Mouse (Mus musculus): ENCODE data around the gene 2900026A02Rik. TPM values are rescaled to one million over a fixed set of nuclear protein-coding genes. Genes with fewer than 3 reads are reported as not detected.
A peak's percentile ranks its signal among the peaks of the same experiment; 100 is the strongest.

The 2900026A02Rik gene
- polyA plus RNA-seq, 1 experiment from 2014 or later, result 2.9 TPM

DNA sequence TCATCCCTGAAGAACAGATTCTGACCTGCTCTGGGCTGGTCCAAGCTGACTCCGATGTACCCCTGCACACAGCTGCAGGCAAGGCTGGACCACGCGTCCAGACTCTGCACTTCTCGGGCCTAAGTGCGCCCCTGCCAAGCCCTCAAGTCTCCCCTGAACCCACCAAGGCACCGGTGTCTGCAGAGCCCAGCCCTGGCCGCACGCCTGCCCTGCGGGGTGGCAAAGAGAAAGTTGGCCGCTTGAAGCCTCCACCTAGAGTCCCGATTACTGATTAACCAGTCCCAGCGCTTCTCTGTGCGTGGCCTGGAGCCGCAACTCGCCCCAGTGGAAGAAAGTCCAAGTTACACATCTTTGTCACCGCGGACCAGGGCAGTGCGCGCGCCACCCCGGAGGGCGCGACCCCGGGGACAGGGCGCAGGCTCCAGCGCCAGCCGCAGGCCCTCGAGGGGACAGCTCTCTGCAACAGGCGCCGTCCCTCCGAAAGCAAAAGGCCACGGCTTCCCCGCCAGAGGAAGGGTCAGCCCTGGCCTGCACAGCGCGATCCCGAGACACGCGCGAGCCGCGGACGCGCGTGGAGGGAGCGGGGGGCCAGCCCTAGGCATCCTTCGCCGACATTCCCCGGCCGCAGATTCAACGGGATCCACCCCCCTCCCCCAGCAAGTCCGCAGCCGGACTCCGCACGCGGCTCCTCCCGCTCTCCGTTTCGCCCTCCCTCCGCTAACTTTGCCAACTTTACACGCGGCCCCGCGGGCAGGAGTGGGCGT, 471 bp downstream of the 2900026A02Rik start:
- peak; percentile 62 for ATAC-seq (ENCODE audit: low FRiP score, low read depth)
- H3K4me3 ChIP-seq, result peak overlapping the region; percentile 60
- WGBS, result 2% methylated on average over 54 of the region's 64 CpGs

DNA sequence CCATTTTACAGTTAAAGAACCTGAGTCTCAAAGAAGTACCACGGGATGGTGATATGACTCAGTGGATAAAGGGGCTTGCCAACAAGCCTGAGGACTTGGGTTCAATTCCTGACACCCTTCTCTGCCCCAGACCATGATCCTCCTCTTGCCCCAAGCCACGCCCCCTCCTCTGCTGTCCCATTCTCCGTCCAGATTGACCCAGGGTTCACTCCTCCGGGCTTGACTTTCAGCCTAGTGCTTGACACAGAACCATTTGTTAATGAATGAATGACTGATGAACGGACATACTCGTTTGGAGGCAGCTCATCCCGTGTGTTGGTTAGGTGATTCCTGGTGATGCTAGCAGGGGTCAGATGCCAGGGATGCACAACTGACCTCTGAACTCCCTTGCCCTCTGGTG, 1.2 kb downstream of the 2900026A02Rik start:
- Histone ChIP-seq H3K4me1 (peaks cover 7% of the 10 kb centered on the region), H3K27ac (replicated peaks) (no peak overlapping the region), H3K9me3 (0 out of 2 replicates have a peak, but pooled peaks cover 3% of the 10 kb centered on the region), H3K4me2 (replicated peaks) (peak overlapping the region; percentile 93; the same call in 1 of the 2 replicates), H3K27me3 (peaks cover 13% of the 10 kb centered on the region), H3K4me3 (no peak overlapping the region), H3K9ac (replicated peaks) (no peak overlapping the region), H3K36me3 (no peaks in the 10 kb centered on the region)
- ATAC-seq (ENCODE audit: low FRiP score, low read depth), result no peak
- 75% methylated on average over 7 of the region's 7 CpGs for WGBS

More for the DNA sequence above, 471 bp downstream of the 2900026A02Rik start:
- Histone ChIP-seq H3K9ac (replicated peaks) (peak overlapping the region; percentile 55), H3K4me1 (peaks cover 13% of the 10 kb centered on the region), H3K4me2 (replicated peaks) (peak overlapping the region; percentile 93), H3K27ac (replicated peaks) (no peak overlapping the region), H3K9me3 (0 out of 2 replicates have a peak, but pooled peaks cover 3% of the 10 kb centered on the region), H3K36me3 (no peaks in the 10 kb centered on the region), H3K27me3 (peaks cover 13% of the 10 kb centered on the region)

DNA sequence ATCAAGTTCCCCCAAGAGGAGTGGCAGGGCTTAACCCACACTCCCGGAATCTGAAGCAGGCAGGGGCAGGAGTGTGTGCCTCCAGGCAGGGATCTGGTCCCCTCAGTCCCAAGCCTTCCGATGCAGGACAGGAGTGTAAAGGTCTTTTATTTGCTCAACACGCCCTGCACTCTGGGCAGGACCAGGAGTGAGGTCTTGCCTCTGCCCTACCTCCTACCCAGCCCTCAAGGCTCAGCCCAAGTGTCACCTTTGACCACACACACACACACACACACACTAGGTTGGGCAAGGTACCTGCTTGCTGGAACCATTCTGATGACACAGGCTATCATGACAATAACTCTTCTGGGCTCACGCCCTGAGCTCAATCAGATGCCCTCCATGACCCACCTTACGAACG, 1.6 kb downstream of the 2900026A02Rik start:
- H3K27me3 ChIP-seq, result peaks cover 13% of the 10 kb centered on the region
- no peak overlapping the region for H3K27ac ChIP-seq (replicated peaks)
- H3K4me2 ChIP-seq (replicated peaks), result no peak overlapping the region
- H3K36me3 ChIP-seq, result no peaks in the 10 kb centered on the region
- peaks cover 7% of the 10 kb centered on the region for H3K4me1 ChIP-seq
- WGBS, result 82% methylated on average over 6 of the region's 6 CpGs
- 0 out of 2 replicates have a peak, but pooled peaks cover 3% of the 10 kb centered on the region for H3K9me3 ChIP-seq
- ATAC-seq (ENCODE audit: low FRiP score, low read depth), result no peak
- no peak overlapping the region for H3K9ac ChIP-seq (replicated peaks)
- no peak overlapping the region for H3K4me3 ChIP-seq

DNA sequence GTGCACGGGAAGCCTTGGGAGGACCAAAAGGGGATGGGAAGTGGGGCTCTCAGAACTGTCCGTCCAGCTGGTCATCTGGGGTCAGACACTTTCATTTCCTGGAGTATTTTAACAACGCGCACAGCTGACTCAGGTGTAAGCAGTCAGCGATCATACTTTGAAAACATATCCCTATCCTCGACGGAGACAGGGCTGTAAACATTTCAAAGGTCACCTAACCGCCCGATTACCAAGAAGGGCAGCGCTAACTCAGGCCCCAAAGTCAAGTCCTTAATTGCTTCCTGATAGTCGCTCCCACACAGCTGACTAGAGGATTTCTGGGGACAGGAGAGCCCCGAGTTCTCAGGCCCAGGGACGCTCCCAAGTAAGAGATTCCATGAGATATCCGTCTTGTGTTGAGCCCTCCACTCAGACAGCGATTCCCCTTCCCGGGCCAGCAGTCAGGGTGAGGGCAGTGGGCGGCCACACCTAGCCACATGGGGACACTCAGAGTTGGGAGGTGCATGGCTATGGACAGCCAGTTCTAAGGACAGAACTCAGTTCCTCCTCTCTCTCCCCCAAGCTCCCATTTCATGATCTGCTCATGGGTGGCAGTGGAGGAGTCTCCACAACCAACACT, 2.3 kb downstream of the 2900026A02Rik start:
- H3K27ac ChIP-seq (replicated peaks), result no peak overlapping the region
- 81% methylated on average over 17 of the region's 17 CpGs for whole genome bisulfite sequencing
- H3K27me3 ChIP-seq, result peaks cover 13% of the 10 kb centered on the region
- no peak overlapping the region for H3K4me3 ChIP-seq
- no peak overlapping the region for H3K9ac ChIP-seq (replicated peaks)
- H3K36me3 ChIP-seq, result no peaks in the 10 kb centered on the region
- H3K9me3 ChIP-seq, result 0 out of 2 replicates have a peak, but pooled peaks cover 3% of the 10 kb centered on the region
- ATAC-seq (ENCODE audit: low FRiP score, low read depth), result no peak
- no peak overlapping the region for H3K4me2 ChIP-seq (replicated peaks)
- peaks cover 7% of the 10 kb centered on the region for H3K4me1 ChIP-seq

DNA sequence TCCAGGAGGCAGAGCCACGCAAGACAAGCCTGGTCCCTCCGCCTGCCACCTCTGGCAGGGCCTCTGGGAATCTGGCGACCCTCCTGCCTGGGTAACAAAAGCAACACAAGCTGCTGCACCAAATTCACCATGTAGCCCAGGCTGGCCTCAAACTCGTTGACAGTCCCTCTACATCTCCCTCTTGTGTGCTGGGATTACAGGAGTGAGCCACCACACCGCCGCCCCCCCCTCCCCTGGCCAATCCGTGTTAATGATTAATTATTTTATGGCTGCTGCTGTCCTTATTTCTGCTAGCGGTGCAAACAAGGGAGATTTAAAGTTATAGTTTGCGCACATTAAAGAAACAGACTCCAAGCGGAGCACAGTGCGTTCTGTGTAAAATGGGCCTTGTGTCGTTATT, 4.0 kb downstream of the 2900026A02Rik start:
- peaks cover 13% of the 10 kb centered on the region for H3K27me3 ChIP-seq
- H3K36me3 ChIP-seq, result no peaks in the 10 kb centered on the region
- ATAC-seq (ENCODE audit: low FRiP score, low read depth), result no peak
- H3K4me2 ChIP-seq (replicated peaks), result no peak overlapping the region
- no peak overlapping the region for H3K4me3 ChIP-seq
- H3K9me3 ChIP-seq, result 0 out of 2 replicates have a peak, but pooled peaks cover 3% of the 10 kb centered on the region
- no peak overlapping the region for H3K27ac ChIP-seq (replicated peaks)
- peaks cover 7% of the 10 kb centered on the region for H3K4me1 ChIP-seq
- no peak overlapping the region for H3K9ac ChIP-seq (replicated peaks)
- 89% methylated on average over 12 of the region's 12 CpGs for WGBS

DNA sequence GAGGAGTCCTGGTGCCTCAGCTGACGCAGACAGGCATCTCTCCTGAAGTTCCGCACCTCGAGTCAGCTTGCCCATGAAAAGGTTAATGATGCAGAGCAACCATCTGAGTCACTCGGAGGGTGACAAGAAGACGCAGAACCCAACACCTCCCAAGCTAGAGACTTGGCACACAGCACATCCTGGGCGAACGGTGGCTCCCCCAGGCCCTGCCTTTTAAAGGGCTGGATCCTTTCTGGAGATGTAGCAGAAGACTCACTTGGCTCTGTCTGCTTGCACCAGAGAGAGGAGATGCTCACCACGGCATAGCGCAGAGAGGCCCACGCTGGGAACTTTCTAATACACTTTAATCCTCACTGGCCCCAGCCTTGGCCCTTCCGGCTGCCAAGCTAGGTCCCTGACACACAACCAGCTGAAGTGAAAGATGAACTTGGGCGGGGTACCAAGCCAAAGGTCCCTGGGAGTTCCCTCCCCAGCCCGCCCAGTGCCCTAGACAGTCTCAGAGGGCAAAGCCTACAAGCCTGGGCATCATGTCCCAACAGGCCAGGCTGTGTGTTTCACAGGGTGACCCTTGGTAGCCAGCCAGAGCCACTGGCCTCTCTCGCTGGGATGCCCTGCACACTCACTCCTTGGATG, 4.6 kb downstream of the 2900026A02Rik start:
- WGBS, result 75% methylated on average over 14 of the region's 14 CpGs
- H3K27ac ChIP-seq (replicated peaks), result no peak overlapping the region
- peaks cover 7% of the 10 kb centered on the region for H3K4me1 ChIP-seq
- no peak overlapping the region for H3K4me3 ChIP-seq
- H3K36me3 ChIP-seq, result no peaks in the 10 kb centered on the region
- peaks cover 13% of the 10 kb centered on the region for H3K27me3 ChIP-seq
- ATAC-seq (ENCODE audit: low FRiP score, low read depth), result no peak
- H3K9ac ChIP-seq (replicated peaks), result no peak overlapping the region
- H3K4me2 ChIP-seq (replicated peaks), result no peak overlapping the region
- 0 out of 2 replicates have a peak, but pooled peaks cover 1% of the 10 kb centered on the region for H3K9me3 ChIP-seq

DNA sequence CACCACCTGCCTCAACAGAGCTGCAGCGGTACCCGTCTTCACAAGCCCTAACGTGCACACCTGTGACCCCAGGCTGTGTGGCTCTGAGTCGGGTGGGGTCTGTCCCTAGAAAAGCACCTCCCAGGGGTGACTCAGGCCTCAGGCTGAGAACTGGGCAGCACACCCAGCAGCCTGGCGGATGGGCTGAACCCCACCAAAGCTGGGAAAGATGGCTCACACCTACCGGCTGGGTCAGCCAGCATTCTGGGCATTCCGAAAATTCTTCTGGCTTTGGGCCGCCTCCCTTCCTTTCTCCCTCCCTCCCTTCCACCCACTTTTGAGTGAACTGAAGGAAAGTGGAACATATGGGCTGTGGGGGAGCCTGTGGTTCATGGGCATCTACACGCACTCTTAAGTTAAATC, 5.4 kb downstream of the 2900026A02Rik start:
- WGBS, result 89% methylated on average over 9 of the region's 9 CpGs

DNA sequence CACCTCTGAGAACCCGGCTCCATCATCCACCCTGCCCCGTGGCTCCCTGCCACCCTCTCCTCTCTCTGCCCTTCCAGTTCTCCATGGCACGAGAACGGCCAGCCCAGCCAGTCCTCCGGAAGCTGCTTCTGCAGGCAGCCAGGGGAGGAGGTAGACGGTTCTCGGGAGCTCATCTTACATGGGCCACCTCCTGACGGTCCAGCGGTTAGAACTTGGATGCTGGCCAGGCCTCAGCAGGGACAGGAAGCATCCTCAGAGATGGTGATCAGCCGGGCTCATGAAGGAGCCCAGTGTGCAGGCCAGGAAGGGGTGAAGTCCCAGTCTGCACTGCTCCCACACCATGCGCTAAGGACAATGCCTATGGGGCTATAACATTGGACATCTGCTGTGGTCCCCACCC, 6.6 kb downstream of the 2900026A02Rik start:
- WGBS, result 76% methylated on average over 11 of the region's 11 CpGs
- H3K27me3 ChIP-seq, result peaks cover 1% of the 10 kb centered on the region; the same call in 1 of the 2 replicates

More for the DNA sequence above, 5.4 kb downstream of the 2900026A02Rik start:
- H3K36me3 ChIP-seq, result no peaks in the 10 kb centered on the region
- H3K27me3 ChIP-seq, result peaks cover 11% of the 10 kb centered on the region
- no peak overlapping the region for H3K9ac ChIP-seq (replicated peaks)
- ATAC-seq (ENCODE audit: low FRiP score, low read depth), result no peak
- no peak overlapping the region for H3K27ac ChIP-seq (replicated peaks)
- H3K4me3 ChIP-seq, result no peak overlapping the region
- no peaks in the 10 kb centered on the region for H3K9me3 ChIP-seq
- peaks cover 4% of the 10 kb centered on the region for H3K4me1 ChIP-seq
- no peak overlapping the region for H3K4me2 ChIP-seq (replicated peaks)

DNA sequence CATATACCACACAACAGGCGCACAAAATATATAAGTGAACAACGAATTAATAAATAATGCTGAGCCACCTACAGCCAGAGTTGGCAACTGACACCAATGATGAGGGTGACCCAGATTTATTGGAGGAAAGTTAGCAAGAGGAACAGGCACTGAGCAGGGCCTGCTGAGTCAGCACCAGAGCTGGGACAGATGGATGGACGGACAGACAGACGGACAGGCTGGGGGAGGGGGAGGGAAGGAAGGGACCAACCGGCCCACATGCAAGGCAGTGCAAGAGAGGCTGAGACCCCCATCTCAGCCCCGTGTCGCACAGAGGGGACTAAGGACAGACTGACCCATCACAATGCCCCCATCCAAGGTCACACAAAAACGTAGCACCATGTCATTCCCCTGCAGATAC, 7.0 kb downstream of the 2900026A02Rik start:
- no peak for ATAC-seq (ENCODE audit: low FRiP score, low read depth)

More for the DNA sequence above, 6.6 kb downstream of the 2900026A02Rik start:
- Histone ChIP-seq H3K4me1 (peaks cover 5% of the 10 kb centered on the region), H3K4me2 (replicated peaks) (no peak overlapping the region), H3K4me3 (no peak overlapping the region), H3K36me3 (no peaks in the 10 kb centered on the region), H3K27ac (replicated peaks) (no peak overlapping the region), H3K9ac (replicated peaks) (no peak overlapping the region), H3K9me3 (no peaks in the 10 kb centered on the region)
- ATAC-seq (ENCODE audit: low FRiP score, low read depth), result no peak

DNA sequence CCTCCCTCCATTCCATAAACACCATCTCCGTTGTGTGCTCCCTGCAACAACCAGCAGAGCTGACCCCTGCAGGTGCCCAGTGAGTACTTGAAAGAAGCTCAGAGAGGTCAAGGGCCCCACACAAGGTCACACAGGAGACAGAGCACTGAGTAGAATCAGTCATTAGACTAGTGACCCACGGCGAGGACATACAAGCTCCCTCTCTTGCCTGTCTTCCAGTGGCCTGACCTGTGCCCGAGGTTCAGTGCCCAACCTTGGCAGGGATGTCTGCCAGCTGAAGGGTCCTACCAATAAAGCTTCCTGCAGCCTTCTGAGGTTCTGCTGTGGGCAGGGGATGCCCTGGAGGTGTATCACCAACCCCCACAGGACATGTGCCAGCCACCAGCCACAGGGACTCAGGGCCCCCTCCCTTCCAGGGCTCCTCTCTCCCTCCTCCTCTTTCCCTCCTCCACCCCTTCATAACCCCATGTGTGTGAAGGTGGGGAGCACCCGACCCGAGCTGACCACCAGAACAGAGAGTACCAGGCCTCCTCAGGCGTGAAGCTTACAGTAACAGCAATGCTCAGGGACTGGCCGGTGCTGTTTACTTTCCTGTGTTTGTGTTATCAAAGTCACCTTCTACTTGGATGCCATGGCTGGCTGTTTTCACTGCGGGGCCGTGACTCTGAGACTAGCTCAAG, 8.7 kb downstream of the 2900026A02Rik start:
- no peaks in the 10 kb centered on the region for H3K27me3 ChIP-seq
- no peak overlapping the region for H3K27ac ChIP-seq (replicated peaks)
- no peaks in the 10 kb centered on the region for H3K9me3 ChIP-seq
- H3K4me1 ChIP-seq, result peaks cover 14% of the 10 kb centered on the region
- H3K4me2 ChIP-seq (replicated peaks), result no peak overlapping the region
- no peaks in the 10 kb centered on the region for H3K36me3 ChIP-seq
- H3K9ac ChIP-seq (replicated peaks), result no peak overlapping the region
- 84% methylated on average over 10 of the region's 10 CpGs for WGBS
- H3K4me3 ChIP-seq, result no peak overlapping the region
- ATAC-seq (ENCODE audit: low FRiP score, low read depth), result no peak

More for the DNA sequence above, 7.0 kb downstream of the 2900026A02Rik start:
- WGBS, result 93% methylated on average over 8 of the region's 8 CpGs
- Histone ChIP-seq H3K36me3 (no peaks in the 10 kb centered on the region), H3K4me3 (no peak overlapping the region), H3K9ac (replicated peaks) (no peak overlapping the region), H3K27ac (replicated peaks) (no peak overlapping the region), H3K4me1 (peaks cover 9% of the 10 kb centered on the region), H3K4me2 (replicated peaks) (no peak overlapping the region), H3K27me3 (no peaks in the 10 kb centered on the region), H3K9me3 (no peaks in the 10 kb centered on the region)

DNA sequence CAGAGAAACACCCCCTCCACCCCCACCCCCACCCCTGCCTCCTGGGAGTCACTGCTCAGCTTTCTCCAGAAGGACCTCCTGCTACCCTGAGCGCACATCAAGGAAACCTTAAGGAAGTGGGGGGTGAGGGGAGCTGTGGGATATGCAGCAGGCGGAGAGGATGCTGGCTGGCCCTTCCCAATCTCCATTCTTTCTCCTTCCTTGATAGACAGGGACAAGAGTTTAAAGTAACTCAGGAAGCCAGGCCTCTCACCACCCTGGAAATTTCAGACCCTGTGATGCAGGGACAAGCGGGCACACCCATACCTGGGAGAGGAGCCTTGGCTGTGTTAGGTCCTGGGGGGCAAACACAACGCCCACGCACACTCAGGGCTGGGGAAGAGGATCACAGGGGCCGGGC, 10.7 kb downstream of the 2900026A02Rik start:
- Histone ChIP-seq H3K4me3 (no peak overlapping the region), H3K4me1 (peaks cover 16% of the 10 kb centered on the region), H3K9ac (replicated peaks) (no peak overlapping the region), H3K27me3 (no peaks in the 10 kb centered on the region), H3K9me3 (no peaks in the 10 kb centered on the region), H3K27ac (replicated peaks) (no peak overlapping the region), H3K4me2 (replicated peaks) (no peak overlapping the region), H3K36me3 (no peaks in the 10 kb centered on the region)
- no peak for ATAC-seq (ENCODE audit: low FRiP score, low read depth)
- WGBS, result 85% methylated on average over 6 of the region's 6 CpGs

Data from midbrain, embryonic 12.5 days (tissue).